Mouse (Mus musculus) embryo, embryonic 10.5 days (tissue): ENCODE measurements around the gene Vmn1r227.

Source experiments
- DNase-seq: peaks from one replicate; pipeline ENCODE4 v3.0.0-alpha.2; 2015; ENCODE audit warnings: low spot score

Gene Vmn1r227

DNA sequence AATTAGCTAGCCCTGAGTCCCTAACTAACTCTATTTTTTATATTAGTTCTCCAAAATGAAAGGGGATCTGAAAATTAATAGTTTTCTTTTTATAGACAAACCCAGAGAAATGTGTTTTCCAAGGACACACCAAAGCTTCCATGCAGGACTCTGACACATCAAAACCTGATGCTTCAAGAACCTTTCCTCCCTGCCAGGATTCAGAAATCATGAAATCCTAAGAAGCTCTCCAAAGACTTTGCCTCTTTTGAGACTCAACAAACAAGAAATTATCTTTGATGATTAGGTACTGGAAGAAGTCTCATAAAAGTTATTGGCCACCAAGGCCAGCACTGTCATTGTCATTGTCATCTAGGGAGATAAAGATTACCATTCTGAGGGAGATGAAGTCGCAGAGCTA, at the start of gene Vmn1r227:
Gene Vmn1r227 (plus strand): TSS at position 301 of the 400 bp plus-strand sequence.
- DNase-seq: no peak

- DNase-seq: no peak
Observed at GRCm38 (mm10) chr17:20682543-20682942, 47.1 kb upstream of the Vmn1r227 start, which contains the start of gene Vmn1r226. Gene Vmn1r226 (plus strand): TSS chr17:20682843.

- DNase-seq: no peak
Observed at GRCm38 (mm10) chr17:20786057-20786456, 56.4 kb downstream of the Vmn1r227 start, which contains the start of gene Vmn1r228. Gene Vmn1r228 (minus strand): TSS chr17:20786157.
